Mouse (Mus musculus): ENCODE results near the gene Adgrl4.

DNA sequence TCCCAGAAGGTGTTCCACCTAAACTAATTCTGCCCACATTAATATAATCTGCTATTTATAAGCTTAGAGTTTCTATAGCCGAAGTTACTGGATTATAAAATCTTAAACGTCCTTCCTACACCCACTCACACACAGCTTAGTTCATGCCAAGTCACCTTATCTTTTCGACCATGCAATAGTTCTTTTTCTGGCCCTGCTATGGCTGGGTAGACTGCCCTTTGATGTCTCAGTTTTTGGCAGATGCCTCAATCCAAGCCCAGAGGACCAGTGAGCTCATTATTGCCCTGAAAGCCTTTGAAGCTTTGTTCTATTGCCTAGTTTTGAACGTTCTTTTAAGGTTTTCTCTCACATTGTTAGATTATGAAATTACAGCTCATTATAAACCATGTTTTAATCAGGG, 27.5 kb downstream of the Adgrl4 start:
- TF ChIP-seq CTCF (IDR thresholded peaks at IDR 0.05; ENCODE audit: low read depth, low read length) (no peak), POLR2A (IDR thresholded peaks at IDR 0.05; ENCODE audit: insufficient read depth, low read length) (no peak)
